ENCODE assay signal across 14 mouse cellular contexts in the genomic region with DNA sequence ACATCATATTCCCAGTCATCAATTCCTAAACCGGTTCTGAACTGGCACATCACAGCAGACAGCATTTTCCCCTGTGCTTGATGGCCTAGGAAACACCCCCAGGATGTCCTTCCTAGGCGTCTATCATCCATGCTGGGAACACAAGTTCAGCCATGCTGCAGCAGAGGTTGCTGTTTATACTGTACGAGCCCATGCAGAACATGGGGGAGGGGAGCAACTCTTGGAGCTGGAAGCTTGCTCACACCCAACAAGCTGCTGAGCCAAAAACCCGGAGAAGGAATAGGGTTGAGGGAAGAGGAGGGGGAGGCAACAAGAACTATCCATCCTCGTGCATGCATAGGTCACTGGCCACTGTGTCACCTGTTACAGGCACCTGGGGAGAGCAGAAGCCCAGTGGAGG. TPM values are rescaled to one million over a fixed set of nuclear protein-coding genes. Genes with fewer than 3 reads are reported as not detected.
DNase-seq lines count a peak whose midpoint lies in the region; ATAC-seq and TF ChIP-seq lines count a peak whose summit lies in the region.
"Had no signal": no experiment of that assay in that cellular context is flagged by ENCODE, and none has a peak within 500 bp of the region (broad histone marks: within the 10 kb centered on the region; RNA-seq: fewer than 3 reads in every experiment).

No protein-coding gene starts in this region.

- peak; percentile 35 for DNase-seq in embryonic facial prominence, embryonic 11.5 days (ENCODE audit: low spot score)
- DNase-seq in embryonic facial prominence, embryonic 10.5 days (ENCODE audit: low spot score), result no peak
- DNase-seq in limb, embryonic 14.5 days (ENCODE audit: low spot score), result no peak
- no peak for DNase-seq in limb, embryonic 10.5 days (ENCODE audit: low spot score)
- peak; percentile 80 for DNase-seq in ZHBTc4 (ENCODE audit: low read depth, low spot score)
- DNase-seq in kidney, postnatal 10 days, result peak; percentile 57
- no peak for DNase-seq in ovary, postnatal 36 days (ENCODE audit: low spot score)
- DNase-seq: adrenal gland, postnatal 25 days; thymus, adult 18-20 months had no signal

- no peak overlapping the region for H3K27ac ChIP-seq in embryonic facial prominence, embryonic 11.5 days (replicated peaks; ENCODE audit: low read depth, low read length)
- no peak overlapping the region for H3K27ac ChIP-seq in embryonic facial prominence, embryonic 10.5 days (replicated peaks)
- H3K27ac ChIP-seq in limb, embryonic 14.5 days (replicated peaks; ENCODE audit: low read depth, low read length), result no peak overlapping the region
- no peak overlapping the region for H3K27ac ChIP-seq in limb, embryonic 10.5 days
- H3K27ac ChIP-seq: left cerebral cortex, adult 2 months had no signal

- H3K4me3 ChIP-seq in embryonic facial prominence, embryonic 11.5 days (ENCODE audit: low read depth, low read length), result no peak overlapping the region
- H3K4me3 ChIP-seq in embryonic facial prominence, embryonic 10.5 days, result no peak overlapping the region
- no peak overlapping the region for H3K4me3 ChIP-seq in limb, embryonic 14.5 days (replicated peaks; ENCODE audit: low read length)
- no peak overlapping the region for H3K4me3 ChIP-seq in limb, embryonic 10.5 days
- H3K4me3 ChIP-seq: erythroblast, embryonic 14.5 days; heart, embryonic 12.5 days; left cerebral cortex, adult 2 months had no signal

- no peaks in the 10 kb centered on the region for H3K36me3 ChIP-seq in embryonic facial prominence, embryonic 11.5 days (replicated peaks; ENCODE audit: control insufficient read depth, insufficient read depth, low read depth, low read length)
- H3K36me3 ChIP-seq in embryonic facial prominence, embryonic 10.5 days (replicated peaks), result no peaks in the 10 kb centered on the region
- H3K36me3 ChIP-seq in limb, embryonic 14.5 days (ENCODE audit: control insufficient read depth, insufficient read depth, low read length), result no peaks in the 10 kb centered on the region
- no peaks in the 10 kb centered on the region for H3K36me3 ChIP-seq in limb, embryonic 10.5 days
- H3K36me3 ChIP-seq: heart, embryonic 12.5 days had no signal

- H3K9ac ChIP-seq in embryonic facial prominence, embryonic 11.5 days (replicated peaks; ENCODE audit: low read length), result no peak overlapping the region
- peak overlapping the region; percentile 12; the same call in 1 of the 2 replicates for H3K9ac ChIP-seq in limb, embryonic 14.5 days (ENCODE audit: low read depth, low read length, severe bottlenecking)
- H3K9ac ChIP-seq: heart, embryonic 12.5 days had no signal

- no peaks in the 10 kb centered on the region for H3K27me3 ChIP-seq in embryonic facial prominence, embryonic 11.5 days (ENCODE audit: control insufficient read depth, insufficient read depth, low read length)
- no peaks in the 10 kb centered on the region for H3K27me3 ChIP-seq in embryonic facial prominence, embryonic 10.5 days (replicated peaks; ENCODE audit: low read depth, poor library complexity, severe bottlenecking)
- H3K27me3 ChIP-seq in limb, embryonic 14.5 days (ENCODE audit: control insufficient read depth, insufficient read depth, low read length), result no peaks in the 10 kb centered on the region
- peaks cover 4% of the 10 kb centered on the region; the same call in 1 of the 2 replicates for H3K27me3 ChIP-seq in limb, embryonic 10.5 days (ENCODE audit: low read depth, poor library complexity, severe bottlenecking)
- H3K27me3 ChIP-seq: Patski had no signal

- no peaks in the 10 kb centered on the region for H3K4me1 ChIP-seq in embryonic facial prominence, embryonic 11.5 days (ENCODE audit: control insufficient read depth, insufficient read depth, low read length)
- H3K4me1 ChIP-seq in embryonic facial prominence, embryonic 10.5 days, result 0 out of 2 replicates have a peak, but pooled peaks cover 7% of the 10 kb centered on the region
- no peaks in the 10 kb centered on the region for H3K4me1 ChIP-seq in limb, embryonic 14.5 days (ENCODE audit: control insufficient read depth, insufficient read depth, low read length)
- H3K4me1 ChIP-seq in limb, embryonic 10.5 days, result peaks cover 6% of the 10 kb centered on the region; the same call in 1 of the 2 replicates
- H3K4me1 ChIP-seq: heart, embryonic 12.5 days had no signal

- H3K9me3 ChIP-seq in embryonic facial prominence, embryonic 11.5 days (replicated peaks; ENCODE audit: control insufficient read depth, low read length), result no peaks in the 10 kb centered on the region
- H3K9me3 ChIP-seq in embryonic facial prominence, embryonic 10.5 days, result no peaks in the 10 kb centered on the region
- H3K9me3 ChIP-seq in limb, embryonic 14.5 days (ENCODE audit: control insufficient read depth, low read length), result no peaks in the 10 kb centered on the region
- no peaks in the 10 kb centered on the region for H3K9me3 ChIP-seq in limb, embryonic 10.5 days (replicated peaks)
- H3K9me3 ChIP-seq: heart, embryonic 12.5 days had no signal

- 29% methylated on average over 5 of the region's 5 CpGs for WGBS in embryonic facial prominence, embryonic 11.5 days
- WGBS in embryonic facial prominence, embryonic 10.5 days, result 28% methylated on average over 5 of the region's 5 CpGs
- 26% methylated on average over 5 of the region's 5 CpGs for WGBS in limb, embryonic 14.5 days
- WGBS in limb, embryonic 10.5 days, result 33% methylated on average over 5 of the region's 5 CpGs

- no peak for TF ChIP-seq POLR2A in limb, embryonic 14.5 days (IDR thresholded peaks at IDR 0.05; ENCODE audit: borderline replicate concordance, extremely low read depth, insufficient read depth, insufficient read length)

- no peak for ATAC-seq in embryonic facial prominence, embryonic 11.5 days (replicated peaks; ENCODE audit: insufficient number of reproducible peaks, low FRiP score, low TSS enrichment, low read depth)
- no peak for ATAC-seq in limb, embryonic 14.5 days (ENCODE audit: low FRiP score, low read depth)
- ATAC-seq in monocyte, adult 5-6 weeks (replicated peaks; ENCODE audit: insufficient number of reproducible peaks, low FRiP score, low TSS enrichment, poor library complexity, severe bottlenecking), result no peak
- ATAC-seq: Patski had no signal

- H3K4me2 ChIP-seq in embryonic facial prominence, embryonic 11.5 days (ENCODE audit: low read depth, low read length), result no peak overlapping the region
- H3K4me2 ChIP-seq in limb, embryonic 14.5 days (replicated peaks; ENCODE audit: low read depth, low read length, severe bottlenecking), result no peak overlapping the region
- H3K4me2 ChIP-seq: heart, embryonic 12.5 days had no signal

RNA-seq across cellular contexts. Expression of gene Trappc10, which starts 15.9 kb away (rescaled TPM):
- 14.7 and 16.1 TPM in 2 replicates for polyA plus RNA-seq in embryonic facial prominence, embryonic 11.5 days (2014; fragmentation: Nextera tagmentation; extraction: Ambion mirVana)
- 8.1 and 10.2 TPM in 2 replicates for polyA plus RNA-seq in embryonic facial prominence, embryonic 10.5 days (2016; fragmentation: Nextera tagmentation; extraction: Ambion mirVana)
- polyA plus RNA-seq in limb, embryonic 14.5 days (2012; rRNA removed), result 32.4 and 38.8 TPM in 2 replicates
- 18.8 and 19.0 TPM in 2 replicates for polyA plus RNA-seq in limb, embryonic 14.5 days (2014; fragmentation: Nextera tagmentation; extraction: Ambion mirVana)
- polyA plus RNA-seq in limb, embryonic 10.5 days (2016; fragmentation: Nextera tagmentation; extraction: Ambion mirVana), result 10.3 and 13.1 TPM in 2 replicates
- total RNA-seq in monocyte, adult 5-6 weeks (2017), result 30.4 to 42.5 TPM (median 37.6 TPM) in 3 replicates

Comparison
In these comparisons a context has a peak if more than half of its experiments do, and no peak if none do; other contexts are left out.
1. DNase-seq: peak in embryonic facial prominence, embryonic 11.5 days (single experiment), ZHBTc4 (single experiment) and kidney, postnatal 10 days (single experiment); none in embryonic facial prominence, embryonic 10.5 days (single experiment), limb, embryonic 14.5 days (single experiment), limb, embryonic 10.5 days (single experiment) and ovary, postnatal 36 days (single experiment).